Mouse (Mus musculus) 416B (cell line): Measurements from ENCODE around the gene Dusp27.

Source experiments
- DNase-seq: peaks from one replicate; pipeline ENCODE4 v3.0.0; 2011; ENCODE audit warnings: low read depth

Dusp27 gene

GRCm38 (mm10) chr1:166127719-166128118 lies at the start of gene Dusp27:
TSS of gene Dusp27 (minus strand) at chr1:166127922.
- DNase-seq: no peak

DNA sequence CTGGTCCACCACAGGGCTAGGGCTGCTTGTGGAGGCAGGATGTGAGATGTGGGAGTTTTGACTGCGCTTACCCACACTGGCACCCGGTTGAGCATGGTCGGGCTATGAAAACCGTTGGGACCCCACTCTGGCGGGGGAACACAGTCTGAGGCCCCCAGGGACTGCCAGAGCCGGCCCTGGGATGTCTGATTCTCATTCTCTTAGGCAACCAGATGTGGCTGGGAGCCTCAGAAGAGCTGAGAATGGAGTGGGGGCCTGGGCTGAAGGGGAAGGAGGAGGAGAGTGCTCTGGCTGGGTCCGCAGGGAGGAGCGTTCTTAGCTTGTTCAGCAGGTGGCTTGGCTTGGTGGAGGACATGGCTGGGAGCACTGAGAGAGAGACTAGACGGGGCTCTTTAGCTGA lies 45.9 kb upstream of the Dusp27 start:
- DNase-seq: no peak

- DNase-seq: no peak
Measured at GRCm38 (mm10) chr1:166172992-166173391, 45.3 kb upstream of the Dusp27 start.

DNA sequence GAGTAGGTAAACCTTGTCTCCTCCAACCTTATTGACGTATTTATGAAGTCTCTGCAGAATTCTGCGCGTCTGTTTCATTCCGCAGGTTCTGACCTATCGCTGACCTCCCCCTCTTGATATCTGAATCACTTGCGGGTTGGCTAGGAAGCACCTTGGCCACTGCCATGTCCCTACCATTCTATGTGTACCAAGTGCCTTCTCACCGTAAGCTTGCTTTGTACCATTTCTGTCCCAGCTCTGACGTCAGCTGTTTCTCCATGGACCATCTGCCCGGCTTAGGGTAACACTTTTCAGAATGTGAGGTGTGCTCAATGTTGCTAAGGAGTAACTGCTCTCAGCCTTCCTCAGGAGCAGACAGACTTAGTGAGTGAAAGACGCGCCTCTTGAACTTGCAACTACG lies 43.1 kb upstream of the Dusp27 start:
- DNase-seq: no peak

DNA sequence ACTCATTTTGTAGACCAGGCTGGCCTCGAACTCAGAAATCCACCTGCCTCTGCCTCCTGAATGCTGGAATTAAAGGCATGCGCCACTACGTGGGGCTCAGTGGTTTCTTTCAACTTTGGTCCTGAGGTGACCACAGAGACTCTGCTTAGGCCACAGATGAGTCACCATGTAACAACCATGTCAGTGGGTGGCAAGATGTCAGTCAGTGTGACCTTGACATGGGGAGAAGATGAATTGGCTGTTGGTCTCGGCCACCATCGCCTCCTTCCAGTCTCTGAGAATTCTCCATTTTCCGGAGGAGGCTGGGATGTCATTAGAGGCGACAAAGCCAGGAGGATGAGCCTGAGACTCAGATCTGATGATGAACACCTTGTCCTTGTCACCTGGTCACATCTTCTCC lies 42.0 kb upstream of the Dusp27 start:
- peak; percentile 86 for DNase-seq

GRCm38 (mm10) chr1:166168017-166168416 lies 40.3 kb upstream of the Dusp27 start:
- DNase-seq: no peak

- DNase-seq: no peak
Measured at GRCm38 (mm10) chr1:166167405-166167804, 39.7 kb upstream of the Dusp27 start.

- DNase-seq: no peak
Measured at GRCm38 (mm10) chr1:166165159-166165558, 37.4 kb upstream of the Dusp27 start.

DNA sequence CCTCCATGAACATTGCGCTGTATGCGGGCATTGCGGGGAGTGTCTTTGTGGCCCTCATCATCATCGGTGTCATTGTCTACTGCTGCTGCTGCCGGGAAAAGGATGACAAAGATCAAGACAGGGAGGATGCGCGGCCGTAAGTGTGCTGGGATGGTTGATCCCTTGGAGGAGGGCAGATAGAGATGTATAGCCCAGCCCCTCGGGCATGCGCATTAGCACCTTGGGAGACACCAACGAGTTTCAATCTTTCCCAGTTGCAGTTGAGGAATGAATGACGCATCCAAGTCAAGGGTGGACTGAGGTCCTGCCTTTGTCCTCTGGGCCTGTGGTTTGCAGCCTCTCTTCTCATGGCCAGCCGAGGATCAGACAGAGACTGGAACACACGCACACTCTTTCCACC lies 36.9 kb upstream of the Dusp27 start:
- no peak for DNase-seq

DNA sequence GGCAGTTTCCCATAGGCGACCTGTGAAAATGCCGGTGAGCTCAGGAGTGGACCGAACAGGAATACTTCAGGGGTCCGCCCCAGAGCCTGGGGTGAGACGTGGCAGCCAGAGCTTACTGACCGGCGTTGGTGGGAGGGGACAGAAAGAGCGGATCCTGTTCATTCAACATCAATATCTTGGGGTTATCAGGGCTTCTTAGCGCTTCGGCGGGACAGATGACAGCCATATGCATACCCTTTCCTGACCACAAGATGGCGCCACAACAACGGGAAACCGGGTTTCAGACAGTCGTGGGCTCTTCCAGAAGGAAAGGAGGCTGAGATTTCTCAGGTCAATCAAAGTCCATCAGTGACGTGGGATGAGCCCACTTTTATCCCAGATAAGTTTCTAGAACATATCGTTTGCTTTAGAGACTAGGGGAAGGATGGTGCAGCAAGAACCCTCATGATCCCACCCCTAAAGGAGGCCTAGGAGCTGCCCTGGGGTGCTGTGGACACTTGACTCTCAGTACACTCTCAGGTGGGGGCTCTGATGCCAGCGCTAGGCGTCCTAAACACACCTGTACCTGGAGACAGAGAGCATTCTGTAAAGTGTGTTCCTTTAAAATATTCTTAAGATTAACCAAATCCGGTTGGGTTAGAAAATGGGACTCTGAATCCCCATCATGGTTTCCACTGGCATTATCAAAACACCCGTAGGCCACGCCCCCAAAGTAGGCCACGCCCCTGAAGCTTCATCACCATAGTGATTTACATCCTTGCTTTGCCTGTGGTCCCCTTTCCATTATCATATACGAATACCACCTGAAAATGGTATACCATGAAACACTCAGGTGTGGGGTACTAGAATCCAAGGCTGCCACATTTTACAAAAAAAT lies 33.1 kb upstream of the Dusp27 start:
- DNase-seq: peak; percentile 67

DNA sequence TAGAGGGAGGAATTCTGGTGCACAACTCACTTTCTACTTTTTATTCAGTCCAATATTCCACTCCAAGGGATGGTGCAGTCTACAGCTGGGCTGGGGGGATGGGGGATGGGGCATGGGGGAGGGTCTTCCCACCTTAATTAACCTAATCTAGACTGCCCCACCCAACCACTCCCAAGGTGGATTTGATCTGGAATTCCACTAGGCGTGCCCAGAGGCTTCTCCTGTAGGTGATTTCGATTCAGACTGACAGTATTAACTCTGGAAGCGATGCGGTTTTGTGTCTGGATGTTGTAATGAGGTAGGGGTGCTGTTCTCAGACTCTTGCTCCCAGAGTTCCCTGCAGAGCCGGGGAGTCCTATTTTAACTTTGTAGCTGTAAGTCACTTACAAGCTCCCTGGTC lies 32.4 kb upstream of the Dusp27 start:
- DNase-seq: no peak

DNA sequence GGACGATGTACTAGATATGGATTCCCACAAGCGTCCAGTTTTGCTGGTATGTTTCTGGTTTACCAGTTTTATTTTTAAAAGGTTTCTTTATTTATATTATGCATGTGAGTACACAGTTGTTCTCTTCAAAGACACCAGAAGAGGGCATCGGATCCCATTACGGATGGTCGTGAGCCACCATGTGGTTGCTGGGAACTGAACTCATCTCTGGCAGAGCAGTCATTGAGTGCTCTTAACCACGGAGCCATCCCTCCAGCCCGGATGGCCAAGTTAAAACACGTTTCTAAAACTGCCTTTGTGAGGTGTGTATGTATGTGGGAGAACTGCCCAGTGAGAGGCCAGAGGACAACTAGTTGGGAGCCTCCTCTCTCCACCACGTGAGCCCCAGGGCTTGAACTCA lies 30.9 kb upstream of the Dusp27 start:
- peak; percentile 67 for DNase-seq

GRCm38 (mm10) chr1:166157712-166158111 lies 30.0 kb upstream of the Dusp27 start:
- no peak for DNase-seq

DNA sequence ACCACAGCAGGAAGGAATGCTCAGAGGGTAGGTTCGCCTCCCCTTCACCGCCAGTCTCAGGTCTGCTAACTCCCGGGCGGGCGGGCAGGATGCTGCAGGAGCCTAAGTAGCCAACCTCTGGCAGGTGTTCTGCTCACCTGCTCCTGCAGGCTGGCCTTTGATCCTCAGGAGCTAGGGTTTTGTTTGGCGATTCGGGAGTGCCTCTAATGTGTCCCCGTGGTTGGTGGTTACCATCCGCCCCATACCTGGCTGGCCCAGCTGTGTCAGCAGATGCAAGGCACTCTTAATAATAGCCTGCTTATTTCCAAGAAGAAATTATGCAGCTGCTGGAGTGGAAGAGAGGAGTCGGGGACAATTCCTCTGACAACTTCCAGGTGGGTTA lies 27.4 kb upstream of the Dusp27 start:
- DNase-seq: no peak

DNA sequence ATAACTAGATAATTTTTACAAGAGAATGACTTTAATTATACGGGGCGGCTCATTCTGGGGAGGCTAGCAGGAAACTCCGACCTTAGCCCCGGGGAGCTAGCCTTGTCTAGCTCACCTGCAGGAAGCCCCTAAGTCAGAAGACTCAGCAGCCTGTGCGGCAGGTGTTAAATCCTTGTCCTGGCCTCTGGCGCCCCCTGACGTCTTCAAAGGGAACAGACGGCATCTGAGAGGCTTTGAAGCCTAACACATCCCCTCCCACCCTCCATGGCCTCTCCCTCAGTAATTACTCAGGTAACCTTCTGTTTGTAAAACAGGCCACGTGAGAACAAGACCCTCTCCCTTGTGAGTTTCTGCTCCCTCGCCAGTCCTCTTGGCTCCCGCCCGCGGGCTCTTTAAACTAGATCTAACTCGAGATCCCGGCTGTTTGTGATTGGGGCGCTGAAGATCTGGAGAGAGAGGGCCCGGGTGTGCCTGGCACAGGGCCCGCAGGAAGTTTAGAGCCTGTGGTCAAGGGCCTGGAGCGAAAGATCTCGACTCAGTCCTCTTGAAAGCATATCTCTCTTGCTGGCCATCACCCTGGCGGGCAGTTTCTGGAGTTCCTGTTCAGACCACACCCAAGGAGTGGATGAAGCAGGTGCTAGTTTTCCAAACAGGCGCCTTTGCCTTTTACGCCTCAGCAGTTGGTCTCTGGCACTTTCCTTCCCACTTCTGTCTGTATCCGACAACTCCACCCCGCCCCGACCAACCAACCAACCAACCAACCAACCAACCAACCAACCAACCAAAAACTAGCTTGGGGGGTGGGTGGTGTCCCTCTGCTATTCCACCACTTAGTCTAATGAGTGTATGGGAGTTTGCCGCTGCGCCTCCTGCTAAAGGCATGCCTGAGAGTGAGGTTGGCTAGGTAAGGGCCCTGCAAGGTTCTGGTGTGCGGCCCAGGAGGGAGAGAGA lies 26.7 kb upstream of the Dusp27 start:
- DNase-seq: peak; percentile 92

- peak; percentile 91 for DNase-seq
Measured at GRCm38 (mm10) chr1:166153351-166154120, 25.8 kb upstream of the Dusp27 start.

- DNase-seq: no peak
Measured at GRCm38 (mm10) chr1:166152034-166152433, 24.3 kb upstream of the Dusp27 start.

- no peak for DNase-seq
Measured at GRCm38 (mm10) chr1:166151341-166151740, 23.6 kb upstream of the Dusp27 start.

- DNase-seq: no peak
Measured at GRCm38 (mm10) chr1:166150035-166150434, 22.3 kb upstream of the Dusp27 start.

DNA sequence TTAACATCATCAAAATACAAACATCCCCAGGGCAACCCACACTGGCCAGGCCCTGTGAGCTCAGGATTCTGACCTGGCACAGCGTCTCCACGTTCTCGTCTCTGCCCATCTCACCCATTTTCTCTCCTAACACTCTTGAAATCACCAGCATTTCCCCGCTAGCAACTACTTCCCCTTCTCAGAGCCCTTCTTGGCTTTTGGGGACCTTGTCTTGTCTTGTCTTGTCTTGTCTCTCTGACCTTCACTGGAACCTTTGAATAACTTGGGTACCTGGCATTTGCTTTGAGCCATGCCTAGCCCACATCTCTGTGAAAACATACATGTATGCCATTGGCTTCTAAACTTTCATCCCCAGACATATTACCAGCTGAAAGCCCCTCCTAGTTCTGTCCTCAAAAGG lies 21.7 kb upstream of the Dusp27 start:
- DNase-seq: no peak

- no peak for DNase-seq
Measured at GRCm38 (mm10) chr1:166147657-166148056, 19.9 kb upstream of the Dusp27 start.

DNA sequence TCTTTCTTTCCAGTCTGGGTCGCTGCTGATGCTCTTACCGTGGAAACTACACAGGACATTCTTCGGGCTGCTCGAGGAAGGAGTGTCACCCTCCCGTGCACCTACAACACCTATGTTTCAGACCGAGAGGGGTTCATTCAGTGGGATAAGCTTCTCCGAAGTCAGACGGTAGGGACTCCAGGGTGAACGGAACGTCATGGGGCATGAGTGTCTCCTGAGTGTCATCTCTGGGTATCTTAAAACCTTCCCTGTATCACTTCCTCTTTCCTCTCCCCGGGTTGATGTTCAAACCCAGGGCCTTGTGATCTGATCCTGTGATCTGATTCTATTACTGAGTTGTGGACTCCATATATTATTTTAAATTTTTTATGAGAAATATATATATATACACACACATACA lies 18.9 kb upstream of the Dusp27 start:
- no peak for DNase-seq
